Mouse (Mus musculus) heart, postnatal 25 days (tissue): ENCODE measurements around the gene Hilpda. TPM values are rescaled to one million over a fixed set of nuclear protein-coding genes. Genes with fewer than 3 reads are reported as not detected.

Experiments
- DNase-seq: peaks from one replicate; pipeline ENCODE4 v3.0.0; 2022; ENCODE audit warnings: low spot score
- intact Hi-C: fragments of 180-260 bp; cut with DNase I; formaldehyde crosslinking; loops from one replicate; pipeline ENCODE4 v1.15.1; 2025
- total RNA-seq, 2 experiments: library from RNA; stranded (reverse); gene quantifications; 2 replicates each; pipeline ENCODE4 v1.2.3; 2021

Gene Hilpda
- 1 to 10 TPM; 5.8 to 6.6 TPM for total RNA-seq

DNA sequence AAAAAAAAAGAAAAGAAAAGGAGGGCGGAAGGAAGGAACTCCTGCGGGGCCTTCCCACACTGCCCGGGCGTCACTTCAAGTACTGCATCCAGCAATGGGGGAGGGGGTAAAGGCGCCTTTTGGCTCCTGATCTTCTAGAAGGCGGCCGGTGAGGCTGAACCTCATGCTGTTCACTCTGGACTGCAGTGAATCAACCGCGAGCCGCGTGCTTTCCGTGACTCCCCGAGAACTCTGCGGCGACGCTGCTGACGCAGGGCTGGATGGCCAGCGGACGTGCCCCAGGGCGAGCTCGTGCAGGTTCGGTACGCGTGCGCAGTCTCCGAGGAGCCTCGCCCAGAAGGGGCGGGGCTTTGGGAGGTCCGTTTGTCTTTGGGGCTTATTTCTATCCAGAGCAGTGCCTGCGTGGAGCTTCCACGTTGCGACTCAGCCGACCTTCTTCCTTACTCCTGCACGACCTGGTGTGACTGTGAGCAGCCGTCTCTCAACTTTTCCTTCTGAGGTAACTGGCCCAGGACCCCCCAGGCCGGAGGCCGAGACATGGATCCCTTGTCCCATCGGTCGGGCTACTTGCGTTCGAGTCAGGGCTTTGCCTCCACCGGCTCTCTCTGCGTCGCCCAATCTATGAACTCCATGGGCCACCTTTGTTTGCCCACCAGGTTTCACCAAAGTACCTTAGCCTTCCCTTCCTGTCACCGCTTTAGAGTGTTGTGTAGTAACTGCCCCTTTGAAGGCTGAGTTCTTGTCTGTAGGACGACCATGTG lies at the start of gene Hilpda:
TSS of gene Hilpda (plus strand) at position 177 of the 761 bp plus-strand sequence.
- intact Hi-C loops, result no loop called here
- DNase-seq, result peak; percentile 89

DNA sequence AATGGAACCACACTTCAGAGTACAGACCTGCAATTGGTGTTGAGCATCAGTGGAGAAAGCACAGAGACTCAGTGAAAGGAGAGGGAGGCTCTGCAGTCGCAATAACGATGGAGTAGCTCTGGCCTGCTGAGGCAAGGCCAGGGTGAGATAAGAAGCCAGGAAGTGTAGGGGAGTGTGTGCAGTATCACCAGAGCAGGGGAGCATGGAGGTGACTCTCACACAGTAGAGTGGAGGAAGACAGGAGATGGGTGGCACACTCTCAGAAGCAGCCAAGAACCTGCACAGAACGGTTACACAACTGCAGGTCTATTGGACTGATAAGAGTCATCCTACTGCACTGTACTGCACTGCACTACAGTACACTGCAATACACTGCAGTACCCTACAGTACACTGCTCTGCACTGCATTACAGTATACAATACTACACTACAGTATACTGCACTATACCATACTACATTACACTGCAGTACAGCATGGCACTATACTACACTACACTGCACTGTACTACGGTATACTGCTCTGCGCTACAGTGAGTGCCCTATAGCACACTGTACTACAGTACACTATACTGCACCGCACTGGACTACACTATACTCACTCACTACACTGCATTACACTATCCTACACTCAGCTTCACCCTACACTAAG lies 42.9 kb upstream of the Hilpda start:
- intact Hi-C loops, result no loop called here
- no peak for DNase-seq

DNA sequence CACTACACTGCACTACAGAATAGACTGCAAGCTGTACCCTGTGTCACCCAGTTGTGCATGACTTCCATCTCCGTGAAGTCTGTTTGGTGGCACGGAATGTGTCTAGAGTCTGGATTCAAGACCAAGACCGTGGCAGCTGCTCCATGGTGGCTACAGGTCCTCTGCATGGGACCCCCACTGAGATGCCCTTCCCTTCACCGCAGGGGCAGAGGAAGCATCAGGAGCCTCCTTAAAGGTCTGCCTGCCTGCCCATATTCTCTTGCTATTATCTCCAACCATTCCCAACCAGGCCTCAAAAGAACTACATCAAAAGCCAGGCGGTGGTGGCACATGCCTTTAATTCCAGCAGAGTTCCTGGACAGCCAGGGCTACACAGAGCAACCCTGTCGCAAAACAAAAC lies 41.9 kb upstream of the Hilpda start:
- intact Hi-C loops, result no loop called here
- no peak for DNase-seq

DNA sequence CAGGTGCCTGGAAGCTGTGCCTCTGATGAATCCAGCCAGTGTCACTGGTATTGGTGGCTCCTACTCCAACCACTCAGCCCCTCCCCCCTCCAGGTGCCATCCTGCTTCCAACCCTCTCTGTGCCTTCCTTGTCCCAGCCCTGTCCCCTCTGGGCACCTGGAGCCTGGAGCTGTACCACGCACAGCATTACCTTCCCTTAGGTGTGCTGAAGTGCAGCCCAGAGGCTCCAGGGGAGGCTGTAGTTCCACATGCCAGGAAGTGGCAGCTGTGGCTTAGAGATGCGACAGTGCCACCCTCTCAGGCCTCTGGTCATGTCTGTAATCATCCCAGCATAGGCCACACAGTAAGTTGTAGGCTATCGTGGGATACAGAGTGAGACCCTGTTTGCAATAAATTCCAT lies 40.5 kb upstream of the Hilpda start:
- DNase-seq, result no peak
- intact Hi-C loops, result no loop called here

DNA sequence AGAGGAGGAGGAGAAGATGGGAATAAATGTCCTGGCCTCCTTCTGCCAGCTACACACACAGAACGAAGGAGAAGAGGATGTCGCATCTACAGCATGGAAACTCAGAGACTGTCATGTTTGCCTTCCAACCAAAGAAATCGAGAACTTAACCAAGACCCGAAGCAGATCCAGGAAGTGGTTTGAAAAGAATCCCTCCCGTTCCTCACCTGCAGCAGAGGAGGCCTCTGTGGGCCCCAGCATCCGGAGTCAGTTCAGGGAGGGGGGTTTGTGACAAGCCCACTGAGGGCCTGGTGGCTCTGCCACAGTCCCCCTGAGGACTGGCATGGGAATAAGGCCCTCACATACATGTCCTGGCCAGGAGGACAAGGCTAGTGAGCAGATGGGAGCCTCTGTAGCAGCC lies 40.0 kb upstream of the Hilpda start:
- no peak for DNase-seq
- intact Hi-C loops, result no loop called here

DNA sequence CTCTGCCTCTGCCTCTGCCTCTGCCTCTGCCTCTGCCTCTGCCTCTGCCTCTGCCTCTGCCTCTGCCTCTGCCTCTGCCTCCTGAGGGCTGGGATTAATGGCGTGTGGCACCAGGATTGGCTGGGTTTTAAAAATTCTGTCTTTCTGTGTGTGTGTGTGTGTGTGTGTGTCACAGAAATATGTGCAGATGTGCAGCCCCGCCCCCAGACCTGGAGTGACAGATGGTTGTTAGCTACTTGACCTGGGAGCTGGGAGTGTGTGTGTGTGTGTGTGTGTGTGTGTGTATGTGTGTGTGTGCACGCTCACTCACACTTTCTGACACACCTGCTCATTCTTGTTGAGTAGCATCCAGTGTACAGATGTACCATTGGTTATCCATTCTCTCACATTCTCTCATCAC lies 38.6 kb upstream of the Hilpda start:
- DNase-seq, result no peak
- intact Hi-C loops, result no loop called here

DNA sequence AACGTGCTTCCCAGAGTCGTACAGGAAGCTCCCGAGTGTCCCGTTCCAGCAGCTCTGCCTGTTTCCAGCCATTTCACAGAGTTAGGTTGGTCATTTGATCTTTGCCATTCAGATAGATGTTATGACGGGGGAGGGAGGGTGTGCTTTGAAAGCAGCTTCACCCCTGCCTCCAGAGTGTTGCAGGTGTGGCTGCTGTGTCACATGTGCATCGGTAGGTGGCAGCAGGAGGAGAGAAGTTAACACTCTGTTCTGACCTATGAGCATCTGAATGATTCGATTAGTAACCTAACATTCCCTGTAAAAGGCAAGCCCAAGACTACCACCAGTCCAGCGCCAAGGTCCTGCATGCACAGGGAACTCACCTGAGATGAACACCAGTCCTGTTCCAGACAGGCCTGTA lies 38.0 kb upstream of the Hilpda start:
- DNase-seq, result no peak

DNA sequence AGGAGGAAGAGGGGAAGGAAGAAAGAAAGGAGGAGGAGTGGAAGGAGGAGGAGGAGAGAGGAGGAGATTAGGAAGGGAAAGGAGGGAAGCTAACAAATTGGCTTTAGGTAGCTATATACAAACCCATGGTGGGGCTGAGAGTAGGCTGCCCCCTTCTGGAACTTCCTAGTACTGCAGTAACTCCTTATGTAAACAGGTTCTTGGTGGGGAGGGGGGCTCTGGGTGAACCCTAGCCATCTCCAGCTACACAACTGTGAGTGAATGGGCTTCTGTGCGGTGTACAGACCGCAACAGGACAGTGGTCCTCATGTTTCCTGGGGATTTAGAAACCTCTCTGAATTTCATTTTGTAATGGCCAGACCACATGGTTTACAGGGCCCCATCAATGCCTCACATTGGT lies 31.5 kb upstream of the Hilpda start:
- no peak for DNase-seq
- intact Hi-C loops, result loop anchor here (1.0 to 2.0 kb wide), 3 partner anchors 36 to 74 kb away; no protein-coding TSS in a partner anchor

More for the DNA sequence above, 38.0 kb upstream of the Hilpda start:
- intact Hi-C loops, result no loop called here

DNA sequence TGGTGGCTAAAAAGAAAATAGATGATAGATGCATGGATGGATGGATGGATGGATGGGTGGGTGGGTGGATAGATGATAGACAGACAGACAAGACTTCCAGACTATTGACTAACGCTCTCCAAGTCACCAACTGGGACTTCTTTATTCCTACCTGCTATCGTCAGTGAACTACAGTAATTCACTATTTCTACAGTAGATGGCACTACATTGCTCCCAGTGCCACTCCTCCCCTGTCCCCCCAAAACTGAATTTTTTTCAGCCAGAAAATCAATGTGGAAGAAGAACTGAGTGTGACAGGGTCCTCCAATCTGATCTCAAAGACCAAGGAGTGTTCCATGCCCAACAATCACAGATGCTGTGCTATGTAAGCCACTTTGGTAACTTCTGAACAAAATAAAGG lies 30.6 kb upstream of the Hilpda start:
- intact Hi-C loops, result loop anchor here (1.0 to 2.0 kb wide), 2 partner anchors 37 to 75 kb away; no protein-coding TSS in a partner anchor
- DNase-seq, result no peak

DNA sequence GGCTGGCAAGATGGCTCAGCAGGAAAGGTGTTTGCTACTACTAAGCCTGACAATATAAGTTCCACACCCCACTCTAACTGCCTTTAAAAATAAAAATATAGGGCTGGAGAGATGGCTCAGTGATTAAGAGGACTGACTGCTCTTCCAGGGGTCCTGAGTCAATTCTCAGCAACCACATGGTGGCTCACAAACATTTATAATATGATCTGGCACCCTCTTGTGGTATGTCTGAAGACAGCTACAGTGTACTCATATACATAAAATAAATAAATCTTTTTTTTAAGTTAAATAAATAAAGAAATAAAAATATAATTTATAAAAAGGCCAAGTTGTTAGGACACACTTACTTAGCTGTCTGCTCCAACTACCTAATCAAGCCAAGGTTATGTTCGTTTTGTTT lies 30.0 kb upstream of the Hilpda start:
- intact Hi-C loops, result no loop called here
- no peak for DNase-seq

DNA sequence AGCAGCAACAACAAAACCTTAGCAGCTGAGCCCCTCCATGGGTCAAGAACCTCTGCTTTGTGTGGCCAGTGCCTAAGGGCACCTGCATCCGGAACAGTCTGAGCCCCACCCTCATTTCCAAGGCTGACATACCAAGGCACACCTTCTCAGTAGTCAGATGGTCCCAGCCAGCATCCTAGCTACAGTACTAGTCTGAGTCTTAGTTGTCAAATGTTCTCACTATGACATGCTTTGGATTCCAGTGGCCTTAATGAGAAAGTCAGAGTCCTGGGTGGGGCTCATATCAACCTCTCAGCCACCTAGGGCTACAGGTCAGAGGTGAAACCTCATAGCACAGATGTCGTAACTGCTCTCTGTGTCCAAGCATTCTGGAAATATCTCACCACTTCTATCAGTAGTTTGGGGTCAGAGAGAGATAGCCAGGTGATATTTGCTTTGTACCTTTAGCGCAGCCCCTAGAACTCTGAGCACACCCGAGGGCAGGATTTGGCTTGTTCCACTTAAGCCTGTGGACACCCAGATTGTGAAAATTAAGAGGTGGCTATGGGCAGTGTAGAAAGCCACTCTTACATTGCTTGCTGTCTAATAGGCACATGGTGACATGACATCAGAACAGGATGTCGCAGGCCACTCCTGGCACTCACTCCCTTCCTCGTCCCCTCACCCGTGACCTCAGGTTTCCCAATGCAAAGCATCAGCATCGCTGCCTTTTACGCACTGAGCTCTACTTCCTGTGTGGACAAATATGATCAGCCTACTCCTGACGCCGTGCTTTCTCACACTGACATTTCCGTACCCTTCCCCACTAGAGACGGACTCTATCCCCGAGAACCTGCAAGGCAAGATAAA lies 26.8 kb upstream of the Hilpda start:
- no peak for DNase-seq
- intact Hi-C loops, result no loop called here

DNA sequence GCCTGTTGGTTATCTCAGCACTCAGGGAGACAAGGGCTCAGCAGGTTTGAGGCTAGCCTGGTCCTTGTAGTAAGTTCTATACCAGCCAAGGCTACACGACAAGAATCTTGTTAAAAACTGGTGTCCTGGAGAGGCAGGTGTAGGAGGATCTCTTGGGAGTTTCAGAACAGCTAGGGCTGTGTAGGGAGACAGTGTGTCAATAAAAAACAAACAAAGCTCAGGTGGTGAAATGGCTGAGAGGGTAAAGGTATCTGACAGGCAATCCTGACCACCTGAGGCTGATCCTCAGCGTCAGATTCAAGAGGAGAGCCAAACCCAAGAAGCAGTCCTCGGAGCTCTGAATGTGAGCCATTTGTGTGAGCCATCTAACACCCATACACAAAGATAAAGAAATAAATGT lies 26.1 kb upstream of the Hilpda start:
- intact Hi-C loops, result no loop called here
- no peak for DNase-seq

DNA sequence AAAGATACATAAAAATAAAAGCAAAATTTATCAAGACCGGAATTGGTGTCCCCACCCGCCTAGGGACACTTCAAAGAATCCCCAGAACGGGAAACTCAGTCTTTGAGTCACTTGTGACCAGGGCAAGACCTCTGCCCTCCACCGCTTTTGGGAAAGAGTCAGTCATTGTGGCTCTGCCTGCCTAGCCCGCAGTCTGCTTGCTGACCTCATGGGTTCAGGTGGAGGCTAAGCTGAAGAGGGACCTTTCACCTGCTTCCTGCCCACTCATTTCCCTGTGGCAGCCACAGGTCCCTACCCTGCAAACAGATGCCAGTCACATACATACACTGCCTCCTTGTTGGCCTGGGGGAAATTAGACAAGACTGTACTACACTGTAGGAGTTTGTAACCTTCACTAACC lies 25.7 kb upstream of the Hilpda start:
- intact Hi-C loops, result no loop called here
- no peak for DNase-seq

DNA sequence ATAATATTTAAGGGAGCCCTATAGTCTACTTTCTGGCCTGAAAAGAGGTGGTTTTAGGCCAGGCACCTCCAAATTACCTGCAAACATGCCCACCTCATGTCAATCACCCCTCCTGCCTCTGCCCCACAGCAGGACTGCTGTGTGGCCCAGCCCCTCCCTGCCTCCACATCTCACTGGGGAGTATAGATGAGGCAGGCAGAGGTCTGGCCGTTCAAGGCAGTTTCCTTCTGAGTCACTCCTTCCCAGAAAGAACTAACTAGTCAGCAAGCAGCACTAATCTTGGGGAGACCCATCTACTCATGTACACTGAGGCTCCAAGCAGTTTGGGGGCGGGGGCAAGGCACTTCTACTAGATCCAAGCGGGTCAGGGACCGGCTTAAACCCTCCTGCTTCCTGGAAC lies 25.2 kb upstream of the Hilpda start:
- DNase-seq, result no peak
- intact Hi-C loops, result no loop called here

DNA sequence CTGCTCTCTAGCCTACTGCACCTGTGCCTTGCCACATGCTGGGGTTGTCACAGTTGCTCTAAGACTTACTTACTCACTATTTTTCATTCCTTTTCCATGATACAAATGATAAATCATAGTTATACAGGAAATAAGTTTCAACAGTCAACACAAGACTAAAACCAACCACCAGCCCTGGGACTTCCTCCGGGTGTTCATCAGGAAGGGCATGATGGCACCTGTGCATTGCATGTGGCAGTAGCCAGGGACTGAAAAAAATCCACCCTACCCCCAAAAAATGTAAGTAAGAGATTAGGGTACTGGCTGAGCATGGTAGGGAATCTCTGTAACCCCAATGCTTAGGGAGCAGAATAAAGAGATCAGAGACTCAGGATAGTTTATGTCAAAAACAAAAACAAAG lies 12.9 kb upstream of the Hilpda start:
- no peak for DNase-seq
- intact Hi-C loops, result no loop called here

DNA sequence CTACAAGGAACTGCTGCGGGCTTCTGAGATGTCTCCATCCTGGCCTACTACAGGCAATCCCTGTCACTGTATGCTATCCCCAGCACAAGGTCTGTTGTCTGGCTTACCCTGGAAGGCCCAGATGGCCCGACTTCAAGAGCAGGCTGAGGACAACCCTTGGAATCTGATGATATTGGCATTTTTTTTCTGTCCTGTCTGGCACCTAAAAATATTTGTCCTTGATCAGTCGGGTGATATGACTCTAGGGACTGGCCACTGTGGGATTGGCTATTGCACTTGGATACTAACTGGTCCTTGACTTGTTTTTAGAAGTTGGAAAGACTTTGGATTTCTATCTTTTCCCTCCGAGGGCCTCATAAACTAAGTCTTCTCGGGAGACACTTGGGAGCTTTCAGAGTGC lies 10.5 kb upstream of the Hilpda start:
- DNase-seq, result no peak
- intact Hi-C loops, result no loop called here

DNA sequence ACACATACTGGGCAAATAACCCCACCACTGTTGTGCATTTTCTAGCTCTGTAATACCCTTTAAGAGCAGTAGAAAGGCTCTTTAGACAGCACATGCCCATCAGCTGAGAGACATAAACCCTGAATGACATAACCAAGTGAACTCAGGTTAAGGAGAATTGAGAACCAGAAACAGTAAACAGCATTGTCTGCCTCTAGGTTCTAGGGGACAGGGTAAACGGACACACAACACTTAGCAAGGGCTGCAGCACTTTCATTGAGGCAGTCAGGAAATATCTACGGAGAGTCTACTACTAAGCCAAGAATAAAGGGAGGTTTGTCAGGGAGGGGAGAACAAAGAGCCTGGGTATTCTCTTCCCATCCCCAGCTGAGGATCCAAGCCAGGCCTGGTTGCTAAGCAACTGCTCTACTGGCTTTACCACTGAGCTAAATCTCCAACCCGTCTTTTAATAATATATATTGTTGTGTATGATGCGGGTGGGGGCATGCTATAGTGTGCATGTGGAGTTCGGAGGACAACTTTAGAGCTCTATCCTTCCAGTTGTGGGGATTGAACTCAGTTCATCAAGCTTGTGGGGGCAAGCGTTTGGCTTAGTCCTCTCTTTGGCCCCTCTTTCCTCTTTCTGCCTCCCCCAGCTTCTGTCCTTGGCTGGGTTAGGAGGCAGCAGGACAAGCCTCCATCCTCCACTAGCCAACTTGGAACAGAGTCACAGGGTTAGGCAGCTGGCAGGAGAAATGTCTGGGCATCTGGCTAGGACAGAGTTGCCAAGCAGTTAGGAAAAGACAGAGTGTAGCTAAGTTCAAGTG lies 8.4 kb upstream of the Hilpda start:
- peak; percentile 49 for DNase-seq
- intact Hi-C loops, result loop anchor here (2.0 kb wide), 1 partner anchor 13 kb away; no protein-coding TSS in a partner anchor

DNA sequence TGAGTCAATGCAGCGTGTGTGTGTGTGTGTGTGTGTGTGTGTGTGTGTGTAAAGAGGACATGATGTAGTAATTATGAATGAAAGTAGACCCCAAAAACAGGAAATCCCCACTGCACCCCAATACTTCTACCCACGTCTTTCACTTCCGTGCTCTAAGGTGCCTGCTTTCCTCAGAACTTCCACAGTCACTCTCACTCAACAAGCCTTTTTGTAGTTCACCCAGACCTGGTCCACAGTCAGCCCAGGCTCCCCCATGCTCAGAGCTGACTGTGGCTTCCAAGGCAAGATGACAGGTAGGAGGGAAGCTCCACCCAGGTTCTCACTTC lies 7.9 kb upstream of the Hilpda start:
- intact Hi-C loops, result loop anchor here (2.0 kb wide), 1 partner anchor 14 kb away; no protein-coding TSS in a partner anchor
- no peak for DNase-seq

DNA sequence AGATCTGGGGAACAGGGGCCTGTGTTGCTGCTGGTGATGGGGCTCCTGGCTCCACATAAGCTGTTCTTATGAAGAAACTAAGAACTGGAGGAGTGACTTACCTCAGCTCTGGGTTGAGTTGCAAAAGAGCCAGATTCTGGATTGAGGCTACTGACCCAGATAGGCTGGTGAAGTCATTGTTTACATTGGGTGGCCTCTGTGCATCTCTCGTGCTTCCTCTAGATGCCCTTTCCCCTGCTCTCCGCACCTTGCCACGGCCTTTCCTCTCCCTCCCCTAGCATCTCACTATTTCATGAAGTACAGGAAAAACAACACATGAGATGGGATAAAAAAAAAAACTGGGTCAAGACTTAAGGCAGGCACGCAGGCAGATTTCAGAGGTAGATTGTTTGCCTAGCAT lies 5.4 kb upstream of the Hilpda start:
- intact Hi-C loops, result no loop called here
- no peak for DNase-seq
